Mouse (Mus musculus): ENCODE measurements at regions not wholly inside any gene's neighbourhood (a gene's known extent, or its start where the extent isn't known, plus 50 kb on each side); places are given as distances from the start of the nearest gene placed in this dataset.

- in situ Hi-C loops (cut with MboI; ENCODE audit: low pct_unique_long_range_greater_than_20kb in 1 of 2, low sequenced_read_pairs in 2 of 2, unreplicated experiment in 1 of 2): no loop called here
These were observed 64.8 kb upstream of the Bcl6 start for GRCm38 (mm10) chr16:24053403-24053802.

DNA sequence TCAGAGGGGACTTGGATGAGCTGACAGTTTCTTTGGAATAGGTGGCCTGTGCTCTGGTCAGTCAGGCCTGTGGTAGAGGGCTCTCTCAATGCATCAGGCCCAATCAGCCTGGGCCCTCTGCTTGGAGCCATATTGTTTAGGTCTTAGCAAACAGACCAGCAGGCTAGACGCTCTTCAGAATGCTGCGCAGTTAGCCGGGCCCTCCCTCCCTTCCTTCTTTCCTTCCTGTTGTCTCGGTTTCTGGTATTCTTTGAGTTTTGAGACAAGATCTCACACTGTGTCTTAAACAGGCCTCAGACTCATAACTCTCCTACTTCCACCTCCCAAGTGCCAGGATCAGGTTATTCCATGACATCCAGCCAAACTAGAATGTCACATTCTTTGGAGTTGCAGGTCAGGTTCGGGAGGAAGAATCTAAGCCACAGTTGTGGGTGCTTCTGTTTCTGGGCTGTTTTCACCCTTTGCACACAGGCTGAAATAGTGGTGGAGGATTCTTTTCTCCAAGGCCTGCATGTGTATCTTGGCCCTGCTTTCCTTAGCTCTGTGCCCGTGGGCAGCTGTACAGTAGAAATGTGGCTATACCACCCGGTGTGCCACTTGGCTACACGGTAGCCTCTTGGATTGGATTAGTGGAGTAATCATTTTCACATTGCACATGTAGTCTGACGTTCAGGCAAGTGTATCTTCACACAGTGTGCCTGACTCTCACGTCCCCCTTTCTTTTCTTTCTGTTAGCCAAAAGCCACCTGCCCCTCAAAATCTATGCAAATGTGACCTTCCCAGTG lies 62.4 kb upstream of the Bcl6 start:
- in situ Hi-C loops (cut with MboI; ENCODE audit: low pct_unique_long_range_greater_than_20kb in 1 of 2, low sequenced_read_pairs in 2 of 2, unreplicated experiment in 1 of 2): no loop called here

DNA sequence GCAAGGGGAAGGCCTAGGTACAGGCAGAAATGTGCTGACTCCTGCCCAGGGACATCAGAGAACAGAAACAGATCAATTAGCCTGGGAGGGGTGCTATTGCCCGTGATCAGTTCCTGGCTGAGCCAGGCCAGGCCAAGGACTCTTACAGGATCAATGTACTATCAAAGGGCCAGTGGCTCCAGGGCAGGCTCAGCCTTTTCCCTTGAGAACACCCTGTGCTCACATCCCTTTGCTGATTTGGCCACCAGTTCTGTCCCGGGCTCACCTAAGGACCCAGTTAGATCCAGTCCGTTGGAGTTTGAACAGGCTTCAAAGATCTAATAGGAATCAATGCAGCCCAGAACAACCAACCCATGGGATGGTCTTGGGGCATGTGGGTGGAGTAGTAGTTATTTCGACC lies 55.1 kb upstream of the Bcl6 start:
- in situ Hi-C loops (cut with MboI; ENCODE audit: low pct_unique_long_range_greater_than_20kb in 1 of 2, low sequenced_read_pairs in 2 of 2, unreplicated experiment in 1 of 2): no loop called here

GRCm38 (mm10) chr16:24042977-24043376 lies 54.3 kb upstream of the Bcl6 start:
- in situ Hi-C loops (cut with MboI; ENCODE audit: low pct_unique_long_range_greater_than_20kb in 1 of 2, low sequenced_read_pairs in 2 of 2, unreplicated experiment in 1 of 2): no loop called here

DNA sequence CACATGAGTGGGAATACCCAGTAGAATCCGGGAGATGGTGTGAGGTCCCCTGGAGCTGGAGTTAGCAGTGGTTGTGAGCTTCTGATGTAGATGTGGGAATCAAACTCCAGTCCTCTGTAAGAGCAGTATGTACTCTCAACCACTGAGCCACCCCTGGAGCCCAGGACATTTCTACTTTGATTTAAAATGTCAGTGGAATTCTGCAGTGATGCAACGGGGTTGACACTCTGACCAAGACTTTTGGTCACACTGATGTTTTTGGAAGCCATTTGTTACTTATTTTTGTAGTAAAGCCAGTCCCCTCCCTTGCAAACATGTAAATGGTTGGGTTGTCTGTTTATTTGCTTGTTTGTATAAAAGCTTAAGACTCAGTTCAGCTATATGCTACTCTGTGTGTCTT lies 53.6 kb upstream of the Bcl6 start:
- in situ Hi-C loops (cut with MboI; ENCODE audit: low pct_unique_long_range_greater_than_20kb in 1 of 2, low sequenced_read_pairs in 2 of 2, unreplicated experiment in 1 of 2): no loop called here

GRCm38 (mm10) chr16:24041403-24041802 lies 52.8 kb upstream of the Bcl6 start:
- in situ Hi-C loops (cut with MboI; ENCODE audit: low pct_unique_long_range_greater_than_20kb in 1 of 2, low sequenced_read_pairs in 2 of 2, unreplicated experiment in 1 of 2): no loop called here

GRCm38 (mm10) chr16:24039765-24040164 lies 51.1 kb upstream of the Bcl6 start:
- in situ Hi-C loops (cut with MboI; ENCODE audit: low pct_unique_long_range_greater_than_20kb in 1 of 2, low sequenced_read_pairs in 2 of 2, unreplicated experiment in 1 of 2): no loop called here

All from mouse embryonic stem cell (cell line).